Mouse (Mus musculus): Measurements from ENCODE around the gene Mtmr12. TPM values are rescaled to one million over a fixed set of nuclear protein-coding genes. Genes with fewer than 3 reads are reported as not detected.
"Not testable (repeated sequence)": the region's sequence is repeated elsewhere in the genome, so short reads cannot be mapped to it uniquely, and the experiment has no call there.

Mtmr12 gene
- total RNA-seq (2021): 10 to 100 TPM; 19.6 to 22.4 TPM

- DNase-seq: peak; percentile 100
Observed at GRCm38 (mm10) chr15:12204319-12205159, at the start of gene Mtmr12. Gene Mtmr12 (plus strand): TSS chr15:12205028.

DNA sequence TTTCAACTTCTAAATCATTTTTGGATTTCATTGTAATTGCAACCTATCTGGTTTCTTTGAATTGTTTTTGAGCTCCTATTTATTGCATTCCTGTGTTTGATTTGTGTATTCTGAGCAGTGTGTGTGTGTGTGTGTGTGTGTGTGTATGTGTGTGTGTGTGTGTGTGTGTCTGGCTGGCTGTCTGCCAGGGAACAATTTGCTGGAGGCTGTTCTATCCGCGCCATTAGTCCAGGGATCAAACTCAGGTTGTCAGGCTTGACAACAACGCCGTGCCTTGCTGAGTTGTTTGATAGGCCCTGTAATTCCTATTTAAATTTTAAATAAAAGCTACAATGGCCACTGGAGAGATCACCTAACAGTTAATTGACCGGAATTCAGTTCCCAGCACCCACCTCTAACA lies 26.7 kb upstream of the Mtmr12 start:
- peak; percentile 24 for DNase-seq

- not testable (repeated sequence) for DNase-seq
Observed at GRCm38 (mm10) chr15:12181181-12181805, 23.5 kb upstream of the Mtmr12 start.

- DNase-seq: no peak
Observed at GRCm38 (mm10) chr15:12193880-12194816, 10.7 kb upstream of the Mtmr12 start.

DNA sequence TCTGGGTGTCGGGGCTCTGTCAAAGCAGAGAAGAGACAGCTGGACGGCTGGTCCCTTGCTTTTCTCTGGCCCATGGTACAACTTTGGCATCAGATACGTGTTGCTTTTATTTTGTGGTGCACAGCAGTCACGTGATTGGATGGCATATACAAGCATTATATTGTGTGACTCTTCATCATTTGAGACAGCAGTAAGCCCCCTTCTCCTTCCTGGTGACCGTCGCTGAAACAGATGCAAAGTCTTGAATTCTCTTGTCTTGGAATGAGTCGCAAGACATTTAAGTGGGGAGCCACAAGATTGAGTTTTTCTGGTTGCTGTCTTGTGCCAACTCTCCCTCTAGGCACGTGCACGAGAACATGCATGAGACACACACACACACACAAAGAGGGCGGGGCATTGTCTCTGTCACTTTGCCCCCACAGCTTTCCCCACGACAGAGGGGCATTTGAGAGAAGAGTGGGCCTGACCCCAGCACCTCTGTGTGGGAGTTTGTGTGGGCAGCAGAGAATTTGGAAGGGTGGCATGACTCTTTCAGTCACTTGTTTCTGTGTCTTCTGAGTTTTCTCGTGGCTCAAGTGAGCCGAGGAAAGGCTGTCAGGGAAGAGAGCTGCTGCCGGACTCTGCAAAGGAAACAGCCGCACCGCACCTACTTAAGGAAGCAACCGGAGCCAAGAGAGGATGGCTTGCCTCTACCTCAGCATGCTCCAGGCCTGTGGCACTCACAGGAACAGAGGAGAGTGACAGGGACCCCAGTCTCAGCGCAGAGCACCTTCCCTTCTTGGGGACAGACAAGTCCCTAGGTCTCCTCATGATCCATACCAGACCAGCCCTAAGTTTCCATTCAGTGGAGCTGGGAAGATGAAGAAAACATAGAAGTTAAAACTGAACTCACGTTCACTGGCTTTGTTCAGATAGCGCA lies 9.8 kb upstream of the Mtmr12 start:
- DNase-seq: no peak

DNA sequence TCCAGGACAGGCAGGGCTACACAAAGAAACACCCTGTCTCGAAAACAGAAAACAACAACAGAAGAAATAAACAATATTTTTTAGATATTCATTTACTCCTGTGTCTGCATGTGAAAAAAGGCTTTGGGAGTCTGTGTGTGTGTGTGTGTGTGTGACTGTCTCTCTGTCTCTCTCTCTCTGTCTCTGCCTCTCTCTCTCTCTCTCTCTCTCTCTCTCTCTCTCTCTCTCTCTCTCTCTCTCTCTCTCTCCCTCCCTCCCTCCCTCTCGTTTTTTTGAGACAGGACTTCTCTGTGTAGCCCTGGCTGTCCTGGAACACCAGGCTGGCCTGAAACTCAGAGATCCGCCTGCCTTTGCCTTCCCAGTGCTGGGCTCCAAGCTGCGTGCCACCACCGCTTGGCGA lies 8.9 kb upstream of the Mtmr12 start:
- no peak for DNase-seq

DNA sequence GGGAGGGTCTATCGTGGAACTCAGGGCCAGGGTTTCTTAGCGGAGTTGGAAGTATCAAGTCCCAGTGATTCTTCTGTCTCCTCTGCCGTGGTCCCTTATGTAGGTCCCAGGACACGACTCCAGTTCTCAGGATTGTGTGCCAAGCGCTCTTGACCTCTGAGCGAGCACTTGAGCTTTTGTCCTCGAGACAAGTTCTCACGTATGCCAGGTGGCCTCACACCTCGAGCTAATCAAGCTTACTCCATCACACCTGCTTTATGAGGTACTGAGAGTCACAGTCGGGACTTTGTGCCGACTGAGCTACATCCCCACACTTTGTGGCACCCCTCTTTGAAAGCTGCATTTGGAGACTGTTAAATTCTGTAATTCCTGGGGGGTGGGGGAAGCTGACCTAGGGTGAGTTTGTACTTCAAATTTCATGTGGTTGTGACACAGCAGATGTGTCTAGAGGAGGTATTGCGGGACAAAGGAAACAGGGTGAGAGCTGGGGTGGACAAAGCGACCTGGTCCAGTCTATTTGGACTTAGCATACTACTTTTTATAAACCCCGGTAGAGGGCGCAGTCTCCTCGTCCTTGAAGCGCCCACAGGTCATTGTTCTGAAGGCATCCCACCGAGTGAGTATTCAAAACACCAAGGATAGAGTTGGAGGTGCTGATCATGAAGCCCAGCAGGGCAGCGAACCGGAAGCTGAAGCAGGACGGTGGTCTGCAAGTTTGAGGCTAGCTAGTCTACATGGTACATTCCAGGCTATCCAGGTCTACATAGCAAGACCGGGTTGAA lies 8.2 kb upstream of the Mtmr12 start:
- peak; percentile 77 for DNase-seq

- DNase-seq: no peak
Observed at GRCm38 (mm10) chr15:12197361-12197760, 7.5 kb upstream of the Mtmr12 start.

GRCm38 (mm10) chr15:12200021-12200420 lies 4.8 kb upstream of the Mtmr12 start:
- no peak for DNase-seq

- DNase-seq: no peak
Observed at GRCm38 (mm10) chr15:12201856-12202255, 3.0 kb upstream of the Mtmr12 start.

GRCm38 (mm10) chr15:12202456-12202855 lies 2.4 kb upstream of the Mtmr12 start:
- no peak for DNase-seq

- not testable (repeated sequence) for DNase-seq
Observed at GRCm38 (mm10) chr15:12203008-12203407, 1.8 kb upstream of the Mtmr12 start.

DNA sequence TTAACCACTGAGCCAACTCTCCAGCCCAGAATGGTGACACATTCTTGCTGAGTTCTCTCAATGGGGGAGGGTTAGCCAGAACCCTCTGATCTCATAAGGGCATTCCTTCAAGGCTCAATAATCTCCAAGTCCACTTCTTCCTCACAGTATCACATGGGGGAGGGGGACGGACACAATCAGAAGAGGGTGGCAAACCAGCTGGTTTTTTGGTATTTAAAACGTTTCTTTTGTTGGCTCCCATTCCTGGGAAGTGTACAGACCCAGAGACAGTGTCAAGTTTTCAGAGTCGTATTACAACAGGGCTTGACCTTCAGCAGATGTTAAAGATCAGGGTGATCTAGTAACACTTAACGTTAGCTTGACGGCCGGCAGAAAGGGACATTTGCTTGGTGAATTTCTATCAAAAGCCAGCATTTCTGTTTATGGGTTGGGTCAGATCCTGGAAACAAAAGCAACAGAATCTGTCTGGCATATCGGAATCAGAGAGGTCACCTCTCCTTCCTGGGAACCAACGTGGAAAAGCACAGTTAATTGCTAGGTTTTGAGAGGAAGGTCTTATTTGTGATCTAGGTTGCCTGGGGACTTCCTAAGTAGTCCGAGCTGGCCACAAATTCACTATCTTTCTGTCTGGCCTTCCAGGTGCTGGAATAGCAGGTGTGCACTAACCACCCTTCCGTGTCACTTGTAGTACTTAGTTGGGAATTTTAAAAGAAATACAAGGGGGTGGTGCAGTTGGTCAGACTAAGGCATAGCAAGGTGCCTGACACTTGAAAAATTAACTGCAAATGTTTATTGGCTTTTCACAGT lies 1.1 kb upstream of the Mtmr12 start:
- DNase-seq: no peak

GRCm38 (mm10) chr15:12205160-12205901 lies 503 bp downstream of the Mtmr12 start:
- DNase-seq: no peak

DNA sequence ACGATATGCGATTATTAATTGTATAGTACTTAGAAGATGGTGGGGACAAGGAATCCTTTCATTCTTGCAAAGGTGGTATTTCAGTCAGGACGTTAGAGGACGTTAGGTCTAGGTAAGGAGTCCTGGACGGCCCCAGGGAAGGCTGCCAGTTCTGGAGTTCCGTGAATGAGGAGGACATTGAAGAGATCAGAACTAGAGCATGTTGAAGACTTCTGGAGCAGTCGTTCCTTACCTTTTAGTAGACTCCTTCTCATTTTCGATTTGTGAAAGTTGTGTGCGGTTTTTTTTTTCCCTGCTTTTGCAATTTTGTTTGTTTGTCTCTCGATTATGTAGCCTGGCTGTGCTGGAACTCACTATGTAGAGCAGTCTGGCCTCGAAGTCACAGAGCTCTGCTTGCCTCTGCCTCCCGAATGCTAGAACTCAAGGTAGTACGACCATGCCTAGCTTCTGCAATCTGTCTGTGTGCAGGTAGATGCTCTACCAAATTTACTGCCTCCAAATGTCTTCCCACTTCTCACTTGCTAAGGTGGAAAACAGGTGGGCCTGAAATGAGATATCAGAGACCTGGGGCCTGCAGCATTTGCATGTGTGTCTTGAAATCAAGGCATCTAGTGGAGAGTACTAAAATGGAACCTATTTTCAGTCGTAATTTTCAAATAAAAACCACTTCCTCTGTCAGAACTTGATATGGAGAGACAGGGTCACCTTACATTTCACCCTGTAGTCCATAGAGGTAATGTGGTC lies 1.2 kb downstream of the Mtmr12 start:
- DNase-seq: no peak

DNA sequence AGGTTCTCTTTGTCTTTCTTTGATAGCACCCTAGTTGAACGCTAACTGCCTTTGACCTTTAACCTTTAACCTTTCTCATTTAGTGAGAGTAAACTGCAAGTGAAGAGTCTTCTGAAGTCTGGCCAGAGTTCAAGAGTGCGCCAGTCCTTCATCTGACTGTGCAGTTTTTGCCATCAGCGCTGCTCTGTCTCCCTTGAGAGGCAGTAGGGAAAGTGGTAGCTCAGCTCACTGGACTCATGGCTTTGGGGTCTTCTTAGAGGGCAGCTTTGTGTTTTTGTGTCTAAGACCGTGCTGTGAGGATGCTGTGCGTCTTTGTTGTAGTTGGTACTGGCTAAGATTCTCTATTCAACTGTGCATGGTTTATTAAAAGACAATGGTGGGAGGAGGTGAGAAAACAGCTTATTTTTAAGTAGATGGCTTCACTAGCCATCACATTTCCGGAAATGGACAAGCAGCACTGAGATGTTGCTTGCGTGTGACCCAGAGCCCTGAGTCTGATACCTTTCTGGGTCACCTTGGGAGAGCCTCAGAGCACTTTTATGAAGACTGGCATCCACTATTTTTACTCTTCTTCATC lies 1.9 kb downstream of the Mtmr12 start:
- DNase-seq: no peak

GRCm38 (mm10) chr15:12207556-12208090 lies 2.8 kb downstream of the Mtmr12 start:
- no peak for DNase-seq

DNA sequence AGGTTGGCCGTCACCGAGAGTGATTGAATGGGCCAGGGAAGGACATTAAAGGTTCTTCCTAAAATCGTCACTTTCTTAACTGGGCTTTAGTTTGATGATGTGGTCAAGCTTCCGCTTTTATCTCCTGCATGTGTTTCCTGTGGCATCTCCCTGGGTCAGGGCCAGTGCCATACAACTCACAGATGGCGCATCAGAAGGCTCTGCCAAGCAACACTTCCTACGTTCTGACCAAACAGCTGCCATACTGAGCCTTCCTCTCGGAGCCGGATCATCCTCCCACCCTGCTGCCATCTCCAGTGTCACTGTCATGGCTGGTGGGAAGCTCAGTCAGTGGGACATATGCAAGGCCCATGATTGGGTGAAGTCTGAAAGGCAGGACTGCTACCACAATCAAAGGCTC lies 6.7 kb downstream of the Mtmr12 start:
- DNase-seq: no peak

Measured in heart, postnatal 4 days (tissue).